Mouse (Mus musculus) heart, adult 2 months (tissue): Measurements from ENCODE around the gene Aes. TPM values are rescaled to one million over a fixed set of nuclear protein-coding genes. Genes with fewer than 3 reads are reported as not detected.

Experiments used
- DNase-seq, 2 experiments: peaks; one replicate each; pipeline ENCODE4 v3.0.0; 2021
- H3K27ac ChIP-seq: fragments of 200-600 bp; 2 replicates; pipeline ENCODE4 v1.8.1; 2022
- H3K27me3 ChIP-seq: fragments of 200-500 bp; 2 replicates; pipeline ENCODE4 v1.6.1; 2012; ENCODE audit warnings: mild to moderate bottlenecking, low read length, inconsistent platforms, mixed read lengths; ENCODE audit not compliant: control insufficient read depth, insufficient read depth
- H3K36me3 ChIP-seq: fragments of 200-500 bp; 2 replicates; pipeline ENCODE4 v1.6.1; 2012; ENCODE audit warnings: low read length, inconsistent platforms; ENCODE audit not compliant: control insufficient read depth, insufficient read depth
- H3K4me1 ChIP-seq: fragments of 200-500 bp; 2 replicates; pipeline ENCODE4 v1.6.1; 2011; ENCODE audit warnings: low read length; ENCODE audit not compliant: control insufficient read depth, insufficient read depth
- H3K4me3 ChIP-seq: fragments of 200-600 bp; 2 replicates; pipeline ENCODE4 v1.8.1; 2022
- H3K79me2 ChIP-seq: fragments of 200-500 bp; replicated peaks from 2 replicates; pipeline ENCODE4 v1.6.1; 2012; ENCODE audit warnings: mild to moderate bottlenecking, inconsistent platforms, low read length, moderate library complexity, mixed read lengths; ENCODE audit not compliant: control insufficient read depth, insufficient read depth
- H3K9ac ChIP-seq: fragments of 200-500 bp; 2 replicates; pipeline ENCODE4 v1.6.1; 2012; ENCODE audit warnings: low read depth, mild to moderate bottlenecking, control low read depth, inconsistent platforms, low read length, mixed read lengths
- CTCF ChIP-seq: fragments of 200-600 bp; IDR thresholded peaks from 2 replicates; pipeline ENCODE4 v1.8.1; 2022; ENCODE audit warnings: antibody characterized with exemption, mild to moderate bottlenecking, moderate library complexity
- EP300 ChIP-seq: fragments of 200-500 bp; IDR thresholded peaks from 2 replicates; pipeline ENCODE4 v1.6.1; 2011; ENCODE audit warnings: low read depth, low read length, control low read depth; ENCODE audit not compliant: insufficient read depth
- POLR2A ChIP-seq: fragments of 200-500 bp; IDR thresholded peaks from 2 replicates; pipeline ENCODE4 v1.6.1; 2011; ENCODE audit warnings: mild to moderate bottlenecking, low read depth, low read length, control low read depth; ENCODE audit not compliant: insufficient read depth
- WGBS: fragments of 180-500 bp; shearing (Covaris S2); methylation state at CpG from one replicate; pipeline ENCODE4 v1.1.7; 2018; 5-methylcytosine and 5-hydroxymethylcytosine counted together
- intact Hi-C: fragments of 180-260 bp; cut with DNase I; formaldehyde crosslinking; loops from one replicate; pipeline ENCODE4 v1.15.1; 2025
- polyA plus RNA-seq: library from polyadenylated mRNA; depleted of rRNA; stranded (reverse); fragments of >200 nt; gene quantifications from 2 replicates; pipeline ENCODE4 v1.2.3, GENCODE M21; 2012
- total RNA-seq, 2 experiments: library from RNA; stranded (reverse); gene quantifications; 2 replicates each; pipeline ENCODE4 v1.2.3; 2021

Aes gene
- total and polyA plus RNA-seq, 3 experiments = 982 to 3,063 (median 1,113) TPM

DNA sequence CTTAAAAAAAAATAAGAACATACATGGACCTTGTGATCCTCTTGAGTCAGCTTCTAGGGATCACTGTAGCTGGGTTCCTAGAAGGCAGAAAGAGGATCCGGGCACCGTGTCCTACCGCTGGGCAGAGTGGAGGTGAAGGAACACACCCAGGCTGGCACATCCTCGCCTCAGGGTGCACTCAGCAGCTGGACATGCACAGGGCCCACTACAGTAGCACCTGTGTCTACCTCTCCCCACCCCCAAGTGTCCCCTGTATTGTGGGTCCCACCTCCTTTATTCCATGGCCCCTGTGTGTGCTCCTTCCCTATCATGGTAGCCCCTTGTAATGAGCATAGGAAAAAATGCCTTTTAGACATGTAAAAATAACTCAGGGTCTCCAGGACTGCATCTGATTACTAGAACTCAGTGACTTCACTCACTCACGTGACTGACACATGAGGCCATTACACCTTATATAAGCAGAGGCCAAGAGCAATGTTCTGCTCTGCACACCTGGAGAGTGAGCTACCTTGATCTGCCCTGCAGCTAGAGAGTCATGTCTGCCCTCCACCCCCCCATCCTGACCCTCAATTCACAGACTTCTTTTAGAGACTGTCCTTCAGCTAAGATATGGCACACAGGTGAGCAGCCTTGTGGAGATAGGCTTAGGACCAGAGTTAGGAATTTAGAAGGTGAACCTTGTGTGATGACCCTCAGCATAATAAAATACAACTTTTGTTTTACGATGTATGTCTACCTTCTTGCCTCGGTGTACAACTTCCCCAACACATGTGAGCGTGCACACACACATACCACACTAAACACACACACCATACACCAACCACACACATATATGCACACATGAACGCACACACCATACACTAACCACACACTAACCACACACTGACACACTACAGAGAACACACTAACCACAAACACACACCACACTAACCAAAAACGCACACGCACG lies 45.0 kb downstream of the Aes start:
- intact Hi-C loops = loop anchor here (2.0 kb wide), 4 partner anchors 39 to 103 kb away; partner anchors contain the start of gene S1pr4
- no peak for DNase-seq
- peak overlapping the region; percentile 40 for H3K9ac ChIP-seq
- H3K27ac ChIP-seq = peak overlapping the region; percentile 60; the same call in 1 of the 2 replicates
- H3K27me3 ChIP-seq = no peaks in the 10 kb centered on the region
- TF ChIP-seq EP300 = no peak
- no peak for TF ChIP-seq POLR2A
- TF ChIP-seq CTCF = no peak
- peak overlapping the region; percentile 38 for H3K4me3 ChIP-seq
- 68% methylated on average over 12 of the region's 12 CpGs for WGBS
- no peaks in the 10 kb centered on the region for H3K36me3 ChIP-seq
- H3K79me2 ChIP-seq = no peaks in the 10 kb centered on the region
- peaks cover 12% of the 10 kb centered on the region for H3K4me1 ChIP-seq

DNA sequence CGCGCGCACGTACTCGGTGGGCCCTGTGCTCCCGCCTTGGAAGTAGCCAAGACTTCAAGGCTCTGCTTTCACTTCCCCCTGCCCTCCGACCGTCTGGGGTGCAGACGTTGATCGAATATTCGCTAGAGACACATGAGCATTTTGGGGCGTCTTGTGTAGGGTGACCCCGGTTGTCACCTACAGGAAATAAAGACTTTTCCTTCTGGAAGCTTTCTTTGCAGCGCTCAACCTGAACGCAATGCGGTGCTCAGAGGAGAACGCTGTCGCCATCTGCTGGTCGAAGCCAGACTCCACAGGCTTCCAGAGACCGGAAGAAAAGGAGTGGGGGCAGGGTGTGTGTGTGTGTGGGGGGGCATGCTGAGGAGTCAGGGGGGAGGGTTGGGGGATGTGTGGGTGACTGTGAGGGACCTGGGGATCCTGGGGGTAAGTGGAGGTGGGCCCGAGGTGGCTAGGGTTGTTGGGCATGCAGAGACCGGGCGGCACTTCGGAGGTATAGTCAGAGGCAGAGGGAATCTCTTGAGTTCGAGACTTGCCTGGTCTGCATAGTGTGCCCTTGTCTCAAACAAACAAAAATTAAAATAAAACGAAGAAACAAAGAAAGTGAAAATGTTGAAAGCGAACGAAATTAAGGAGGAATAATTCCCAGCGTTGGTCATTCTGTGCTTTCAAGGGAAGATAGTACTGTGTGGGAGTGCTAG lies 45.8 kb downstream of the Aes start:
- Histone ChIP-seq H3K27me3 (no peaks in the 10 kb centered on the region), H3K79me2 (no peaks in the 10 kb centered on the region), H3K9ac (peak overlapping the region; percentile 40), H3K4me1 (peaks cover 12% of the 10 kb centered on the region), H3K27ac (peak overlapping the region; percentile 83), H3K36me3 (no peaks in the 10 kb centered on the region), H3K4me3 (peak overlapping the region; percentile 50)
- intact Hi-C loops = loop anchor here (2.0 to 5.0 kb wide), 5 partner anchors 40 to 567 kb away; partner anchors contain the start of gene S1pr4
- 15% methylated on average over 29 of the region's 29 CpGs for WGBS
- DNase-seq = peak; percentile 87 to 89
- peak; percentile 72 for TF ChIP-seq CTCF
- no peak; the same call in 1 of the 2 replicates for TF ChIP-seq POLR2A
- TF ChIP-seq EP300 = peak; percentile 94

DNA sequence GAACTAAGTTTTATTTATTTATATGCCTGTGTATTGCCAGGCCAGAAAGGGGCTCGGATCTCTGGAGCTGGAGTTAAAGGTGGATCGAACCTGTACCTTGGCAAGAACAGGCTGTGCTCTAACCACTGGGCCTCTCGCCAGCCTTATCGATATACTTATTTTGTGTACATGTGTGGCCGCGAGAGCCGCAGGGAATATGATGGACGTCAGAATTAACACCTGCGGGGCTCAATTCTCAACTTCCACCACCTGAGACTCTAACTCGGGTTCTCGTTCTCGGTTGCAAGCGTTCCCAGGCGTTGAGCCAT lies 46.3 kb downstream of the Aes start:
- H3K4me3 ChIP-seq = peak overlapping the region; percentile 50
- no peaks in the 10 kb centered on the region for H3K36me3 ChIP-seq
- H3K9ac ChIP-seq = peak overlapping the region; percentile 58
- WGBS = 2% methylated on average over 14 of the region's 14 CpGs
- peaks cover 12% of the 10 kb centered on the region for H3K4me1 ChIP-seq
- intact Hi-C loops = loop anchor here (2.0 to 5.0 kb wide), 5 partner anchors 41 to 567 kb away; partner anchors contain the start of gene S1pr4
- no peaks in the 10 kb centered on the region for H3K27me3 ChIP-seq
- no peak for TF ChIP-seq EP300
- no peak for TF ChIP-seq POLR2A
- TF ChIP-seq CTCF = no peak
- DNase-seq = no peak
- H3K79me2 ChIP-seq = no peaks in the 10 kb centered on the region
- peak overlapping the region; percentile 83 for H3K27ac ChIP-seq

GRCm38 (mm10) chr10:81605974-81606751 lies 46.9 kb downstream of the Aes start, which contains the start of gene BC025920:
Gene BC025920, plus strand, starts transcription at chr10:81606270.
- TF ChIP-seq POLR2A (peak; percentile 77), CTCF (no peak), EP300 (peak; percentile 72; the same call in 1 of the 2 replicates)
- H3K9ac ChIP-seq = peak within 1 kb of the TSS; percentile 58
- H3K27me3 ChIP-seq = no peaks in the 10 kb centered on the region
- WGBS = under 1% methylated on average over 39 of the region's 39 CpGs
- peak within 1 kb of the TSS; percentile 89 for H3K27ac ChIP-seq
- no peaks in the 10 kb centered on the region for H3K79me2 ChIP-seq
- intact Hi-C loops = loop anchor here (2.0 to 5.0 kb wide), 6 partner anchors 21 to 566 kb away; partner anchors contain the start of genes S1pr4 and Sirt6
- peaks cover 11% of the 10 kb centered on the region for H3K4me1 ChIP-seq
- H3K36me3 ChIP-seq = no peaks in the 10 kb centered on the region
- peak; percentile 90 to 96 for DNase-seq
- peak within 1 kb of the TSS; percentile 73 for H3K4me3 ChIP-seq

DNA sequence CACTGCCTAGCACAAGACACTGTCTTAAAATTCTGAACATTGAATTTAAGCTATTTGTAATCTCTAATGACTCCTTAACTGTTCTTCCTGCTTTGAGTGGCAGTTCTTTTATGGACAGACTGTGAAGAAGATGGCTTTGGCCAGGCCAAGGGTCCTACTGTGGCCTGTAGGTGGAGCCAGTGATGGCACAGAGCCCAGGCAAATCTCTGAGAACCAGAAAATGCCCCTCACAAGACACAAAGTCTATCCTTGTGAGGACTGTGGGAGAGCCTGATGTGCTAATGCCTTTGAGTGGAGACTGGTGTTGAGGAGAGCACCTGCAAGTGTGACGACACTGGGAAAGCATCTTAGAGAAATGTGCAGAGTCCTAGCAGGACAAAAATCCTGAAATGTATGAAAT lies 49.0 kb downstream of the Aes start:
- Histone ChIP-seq H3K36me3 (no peaks in the 10 kb centered on the region), H3K4me3 (no peak overlapping the region), H3K79me2 (no peaks in the 10 kb centered on the region), H3K9ac (no peak overlapping the region), H3K4me1 (peaks cover 4% of the 10 kb centered on the region; the same call in 1 of the 2 replicates), H3K27me3 (no peaks in the 10 kb centered on the region), H3K27ac (no peak overlapping the region)
- DNase-seq = no peak
- intact Hi-C loops = loop anchor here (5.0 kb wide), 1 partner anchor 564 kb away; no protein-coding TSS in a partner anchor
- no peak for TF ChIP-seq POLR2A
- peak; percentile 39 for TF ChIP-seq CTCF
- no peak for TF ChIP-seq EP300
- 97% methylated on average over 1 of the region's 1 CpGs for WGBS
